Mouse (Mus musculus) embryo, embryonic 9.5 days (tissue): ENCODE measurements around the gene Hecw2.

ENCODE experiments used
- DNase-seq: peaks from one replicate; pipeline ENCODE4 v3.0.0-alpha.2; 2017; ENCODE audit errors: extremely low spot score

Gene Hecw2

DNA sequence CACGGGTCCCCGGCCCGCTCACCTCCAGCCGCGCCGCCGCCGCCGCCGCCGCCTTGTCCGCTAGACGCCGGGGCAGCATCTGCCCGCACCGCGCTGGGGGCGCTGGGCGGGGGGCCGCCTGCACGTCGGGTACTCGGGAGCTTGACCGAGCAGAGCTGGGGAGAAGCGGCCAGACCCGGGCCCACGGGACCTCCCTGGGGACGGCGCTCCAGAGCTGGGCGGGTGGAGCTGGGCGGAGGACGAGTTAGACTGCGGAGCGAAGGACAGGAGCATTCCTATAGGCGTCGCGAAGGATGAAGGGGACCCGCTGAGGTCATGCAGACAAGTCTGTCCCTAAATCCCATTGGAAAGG, at the start of gene Hecw2:
TSS of gene Hecw2 (minus strand) at position 215 of the 352 bp plus-strand sequence.
- peak; percentile 75 for DNase-seq

DNA sequence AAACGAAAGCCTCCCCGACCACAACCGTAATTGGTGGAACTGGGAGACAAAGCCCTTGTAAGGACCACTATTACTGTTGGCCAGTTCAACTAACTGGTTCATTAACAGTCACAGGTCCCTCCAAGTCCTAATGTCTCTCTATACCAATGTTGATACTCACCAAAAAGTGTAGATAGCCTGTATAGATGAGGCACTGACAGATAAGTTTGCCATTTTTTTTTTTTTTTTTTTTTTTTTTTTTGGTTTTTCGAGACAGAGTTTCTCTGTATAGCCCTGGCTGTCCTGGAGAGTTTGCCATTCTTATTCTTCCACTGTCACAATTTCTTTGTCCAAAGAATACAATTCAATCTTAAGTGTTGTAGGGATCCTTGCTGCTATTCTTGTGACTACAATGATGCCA, 47.8 kb upstream of the Hecw2 start:
- DNase-seq, result no peak

DNA sequence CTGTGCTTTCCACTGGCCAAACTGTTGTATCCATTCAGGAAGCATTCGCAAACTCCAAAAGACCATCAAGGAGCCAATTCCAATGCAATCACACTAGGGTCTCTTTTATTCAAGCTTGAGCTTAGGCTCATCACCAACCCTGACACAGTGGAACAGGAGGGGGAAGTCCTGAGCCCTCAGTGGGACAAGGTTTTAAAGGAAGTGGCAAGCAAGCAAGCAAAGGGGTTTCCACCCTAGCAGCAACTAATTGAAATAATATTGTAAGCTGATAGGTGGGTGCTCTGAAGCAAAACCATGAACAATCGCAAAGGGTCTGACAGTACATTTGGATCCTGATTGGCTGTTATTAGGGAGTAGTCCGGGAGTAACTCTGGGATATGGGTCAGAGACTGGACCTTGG, 25.3 kb upstream of the Hecw2 start:
- DNase-seq, result no peak

DNA sequence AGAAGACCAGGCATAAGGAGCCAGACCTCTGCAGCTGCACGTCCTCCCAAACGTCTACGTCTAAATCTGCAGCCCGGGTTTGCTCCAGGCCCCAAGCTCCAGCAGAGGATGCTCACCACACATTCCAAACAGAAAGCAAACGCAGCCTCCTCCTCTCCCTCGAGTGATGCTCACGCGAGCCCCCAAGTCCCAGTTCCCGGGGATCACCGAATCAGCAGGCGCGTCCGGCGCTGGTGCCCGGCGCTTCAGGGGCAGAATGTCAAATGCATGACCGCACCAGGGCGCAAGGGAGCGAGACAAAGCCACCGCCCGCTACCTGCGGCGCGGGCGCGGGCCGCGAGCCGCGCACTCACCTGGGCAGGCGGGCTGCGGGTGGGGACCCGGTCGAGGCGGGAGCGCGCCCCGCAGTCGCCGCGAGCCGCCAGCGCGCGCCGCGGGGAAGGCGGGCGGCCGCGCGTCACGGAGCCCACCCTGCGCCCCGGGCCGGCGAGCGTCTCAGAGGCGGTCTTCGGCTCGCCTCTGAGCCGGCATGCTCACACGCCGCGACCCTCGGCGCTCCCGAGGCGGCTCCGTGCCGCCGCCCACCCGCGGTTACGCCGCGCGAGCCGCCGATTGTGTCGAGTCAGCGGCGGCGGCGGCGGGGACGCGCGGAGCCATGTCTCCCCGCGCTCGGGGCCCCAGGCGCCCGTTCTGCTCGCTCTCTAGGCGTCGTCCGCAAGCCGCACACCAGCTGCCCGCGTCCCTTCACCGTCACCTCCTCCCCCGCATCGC, 600 bp downstream of the Hecw2 start:
- peak; percentile 80 for DNase-seq

DNA sequence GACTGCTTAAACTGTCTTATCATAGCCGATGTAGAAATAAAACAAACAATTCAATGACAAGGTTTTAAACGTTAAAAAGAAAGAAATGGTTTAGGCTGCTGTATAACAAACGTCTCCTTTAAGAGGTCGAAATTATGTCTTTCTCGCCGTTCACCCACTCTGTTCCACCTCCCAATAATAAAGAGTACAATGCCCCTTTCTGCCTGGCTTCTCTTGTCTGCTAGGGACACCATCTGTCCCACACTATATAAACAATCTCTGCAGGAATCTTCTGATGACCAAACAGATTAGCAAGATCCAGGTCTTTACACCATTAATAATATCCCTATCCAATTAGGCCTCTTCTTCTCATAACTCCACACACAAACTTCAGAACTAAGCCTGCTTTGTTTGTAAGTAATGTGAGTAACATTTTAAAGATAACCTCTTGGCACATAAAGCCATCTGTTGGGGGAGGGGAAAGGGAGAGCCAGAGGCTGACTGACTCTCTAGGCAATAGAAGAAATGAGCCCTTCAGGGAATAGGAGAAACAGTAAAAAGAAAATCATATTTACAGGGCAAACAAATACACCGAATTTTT, 1.7 kb downstream of the Hecw2 start:
- DNase-seq, result peak; percentile 34

DNA sequence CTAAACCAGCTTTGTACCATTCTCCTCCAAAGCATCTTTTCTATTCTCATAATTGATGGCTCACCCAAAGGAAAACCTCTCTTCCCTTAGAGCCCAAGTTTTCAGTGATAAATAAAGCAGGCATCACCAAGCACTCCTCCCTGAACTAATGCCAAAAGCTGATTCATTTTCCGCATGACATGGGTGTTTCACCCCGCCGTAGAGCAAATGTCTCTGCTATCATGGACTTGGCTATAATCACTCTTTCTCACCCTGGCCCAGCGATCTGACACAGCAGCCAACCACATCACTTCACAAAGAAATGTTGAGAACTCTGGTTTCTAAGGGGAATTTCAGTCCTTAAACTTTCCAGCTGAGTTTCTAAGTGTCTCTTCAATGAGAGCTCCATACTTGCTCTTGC, 7.4 kb downstream of the Hecw2 start:
- DNase-seq, result no peak

DNA sequence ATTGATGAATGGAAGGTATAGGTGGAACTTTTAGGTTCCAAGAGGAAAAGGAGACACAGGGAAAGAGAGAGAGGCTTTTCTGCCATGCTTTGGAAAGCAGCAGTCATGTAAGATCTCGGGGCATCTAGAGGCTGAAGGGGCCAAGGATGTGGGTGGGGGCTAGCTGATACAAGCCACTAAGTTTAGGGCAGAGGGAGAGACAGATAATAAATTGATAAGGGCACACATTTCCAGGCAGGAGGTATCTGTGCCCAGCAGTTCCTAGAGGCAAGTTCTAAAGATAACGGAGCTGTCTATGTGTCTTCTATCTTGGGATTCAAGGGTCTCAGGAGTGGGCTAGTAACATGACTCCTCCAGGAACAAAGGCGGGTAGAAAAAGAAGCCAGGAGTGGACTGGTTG, 8.6 kb downstream of the Hecw2 start:
- no peak for DNase-seq

DNA sequence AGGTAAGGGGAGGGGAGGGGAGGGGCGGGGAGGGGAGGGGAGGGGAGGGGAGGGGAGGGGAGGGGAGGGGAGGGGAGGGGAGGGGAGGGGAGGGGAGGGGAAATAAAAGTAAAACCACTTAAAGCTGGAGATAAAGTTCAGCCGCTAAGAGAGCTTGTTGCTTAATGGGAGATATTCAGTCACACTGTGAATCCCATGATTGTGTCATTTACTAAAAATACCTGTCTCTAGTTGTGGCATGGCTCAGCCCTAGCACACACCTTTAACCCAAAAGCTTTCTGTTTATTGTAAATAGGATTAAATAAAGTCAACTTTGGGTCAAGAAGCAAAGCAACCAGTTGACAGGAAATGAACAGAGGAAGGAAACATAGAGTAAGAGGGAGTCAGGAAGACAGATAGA, 14.3 kb downstream of the Hecw2 start:
- no peak for DNase-seq

DNA sequence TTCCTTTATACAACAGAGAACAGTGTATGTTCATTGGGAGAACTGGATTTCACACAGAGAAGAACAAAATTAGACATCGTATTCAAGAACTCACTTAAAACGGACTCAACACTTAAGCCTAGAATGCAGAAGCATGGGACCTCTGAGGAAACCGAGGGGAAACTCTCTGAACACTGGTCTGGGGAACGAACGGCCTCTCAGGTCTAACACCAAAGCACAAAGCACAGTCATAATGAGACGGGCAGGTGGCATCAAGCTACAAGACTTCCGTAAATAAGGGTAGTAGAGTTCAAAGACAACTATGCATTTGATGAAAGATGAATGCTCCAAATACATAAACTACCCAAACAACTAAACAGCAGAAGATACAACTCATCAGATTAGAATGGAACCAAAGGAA, 15.8 kb downstream of the Hecw2 start:
- DNase-seq, result no peak

DNA sequence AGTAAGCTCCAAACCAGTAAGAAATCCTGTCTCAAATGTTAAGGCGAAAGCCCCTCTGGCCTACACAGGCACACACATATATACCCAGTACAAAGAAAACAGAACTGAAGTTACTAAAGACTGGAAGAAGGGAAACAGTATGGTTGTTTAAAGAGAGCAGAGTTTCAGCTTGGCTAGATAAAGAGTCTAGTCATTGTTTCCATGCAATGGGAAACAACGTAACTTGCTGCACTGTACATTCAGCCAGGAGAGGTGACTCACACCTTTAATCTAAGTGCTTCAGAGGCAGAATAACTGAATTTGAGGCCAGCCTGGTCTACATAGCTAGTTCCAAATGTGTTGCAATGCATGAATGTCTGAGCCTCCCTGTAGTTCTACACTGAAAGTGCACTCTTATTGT, 18.4 kb downstream of the Hecw2 start:
- DNase-seq, result no peak

DNA sequence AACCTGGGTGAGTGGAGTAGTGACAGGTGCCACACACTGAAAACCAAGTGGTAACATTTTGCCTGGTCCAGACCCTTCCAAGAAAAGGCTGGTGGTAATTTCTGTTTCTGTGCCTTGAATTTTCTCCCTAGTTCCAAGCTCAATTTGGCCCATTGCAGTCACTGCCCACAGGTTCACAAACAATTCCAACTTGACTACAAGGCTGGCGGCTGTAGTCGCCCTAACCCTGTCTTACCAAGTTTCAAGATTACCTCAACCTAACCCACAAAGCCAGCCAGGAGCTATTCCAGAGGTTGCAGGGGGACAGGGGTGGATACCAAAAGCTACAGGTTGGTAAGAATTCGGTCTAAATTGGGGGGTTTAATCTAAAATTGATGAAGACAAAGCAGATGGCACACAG, 27.0 kb downstream of the Hecw2 start:
- no peak for DNase-seq

DNA sequence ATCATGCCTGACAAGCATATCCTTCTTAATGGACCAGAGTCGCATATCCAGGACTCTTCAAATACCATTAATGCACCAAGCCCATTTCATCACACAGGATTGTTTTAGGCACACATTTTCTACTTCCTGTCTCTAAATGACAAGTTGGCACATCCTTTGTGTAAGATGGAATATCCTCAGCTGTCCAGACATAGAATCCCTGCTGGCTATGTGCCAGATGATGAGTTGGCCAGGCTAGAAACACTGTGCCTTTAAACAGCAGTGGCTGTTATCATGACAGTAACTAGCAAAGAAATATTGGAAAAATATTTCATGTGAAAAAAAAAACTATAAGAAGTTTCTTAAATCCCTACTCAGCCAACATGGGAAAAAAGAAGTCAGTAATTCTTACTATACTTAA, 35.4 kb downstream of the Hecw2 start:
- DNase-seq, result no peak

DNA sequence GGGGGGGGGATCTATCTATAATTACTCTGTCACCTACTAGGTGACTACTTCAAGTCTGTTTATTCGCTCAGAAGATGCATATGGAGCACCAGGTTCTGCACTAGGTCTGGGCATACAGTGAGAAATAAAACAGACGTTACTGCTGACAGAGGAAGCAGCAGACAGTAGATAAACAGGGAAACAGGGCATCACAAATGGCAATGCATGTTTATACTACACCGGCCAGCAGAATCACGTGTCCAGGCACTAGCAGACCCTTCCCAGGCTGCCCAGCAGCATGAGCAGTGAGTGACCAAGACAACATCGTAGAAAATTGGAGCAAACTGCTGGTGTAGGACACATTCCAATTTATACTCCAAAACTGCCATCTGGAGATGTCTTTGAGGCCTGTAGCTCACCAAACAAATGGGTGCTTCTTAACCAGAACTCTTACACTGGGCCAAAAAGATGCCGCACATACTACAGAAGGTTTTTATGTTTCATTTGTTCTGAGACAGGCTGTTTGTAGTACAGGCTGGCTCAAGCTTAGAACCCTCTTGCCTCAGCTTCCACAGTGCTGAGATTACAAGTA, 41.7 kb downstream of the Hecw2 start:
- no peak for DNase-seq

DNA sequence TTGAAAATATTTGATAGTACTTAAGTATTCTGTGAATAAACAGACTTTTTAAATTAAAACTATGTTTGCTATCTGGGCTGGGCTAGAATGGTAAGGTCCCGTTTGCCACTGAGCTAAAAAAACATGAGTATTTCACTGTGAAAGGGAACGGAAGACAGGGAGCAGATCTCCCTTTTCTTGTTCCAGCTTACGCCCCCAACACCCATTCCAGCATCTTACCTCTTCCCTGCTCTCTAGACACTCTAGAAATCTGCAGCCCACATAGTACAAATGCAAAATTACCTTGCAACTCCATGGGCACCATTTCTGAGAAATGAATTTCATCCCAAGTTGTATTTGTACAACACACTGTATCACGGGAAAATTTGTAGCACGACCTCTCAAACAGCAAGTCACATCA, 49.9 kb downstream of the Hecw2 start:
- no peak for DNase-seq

DNA sequence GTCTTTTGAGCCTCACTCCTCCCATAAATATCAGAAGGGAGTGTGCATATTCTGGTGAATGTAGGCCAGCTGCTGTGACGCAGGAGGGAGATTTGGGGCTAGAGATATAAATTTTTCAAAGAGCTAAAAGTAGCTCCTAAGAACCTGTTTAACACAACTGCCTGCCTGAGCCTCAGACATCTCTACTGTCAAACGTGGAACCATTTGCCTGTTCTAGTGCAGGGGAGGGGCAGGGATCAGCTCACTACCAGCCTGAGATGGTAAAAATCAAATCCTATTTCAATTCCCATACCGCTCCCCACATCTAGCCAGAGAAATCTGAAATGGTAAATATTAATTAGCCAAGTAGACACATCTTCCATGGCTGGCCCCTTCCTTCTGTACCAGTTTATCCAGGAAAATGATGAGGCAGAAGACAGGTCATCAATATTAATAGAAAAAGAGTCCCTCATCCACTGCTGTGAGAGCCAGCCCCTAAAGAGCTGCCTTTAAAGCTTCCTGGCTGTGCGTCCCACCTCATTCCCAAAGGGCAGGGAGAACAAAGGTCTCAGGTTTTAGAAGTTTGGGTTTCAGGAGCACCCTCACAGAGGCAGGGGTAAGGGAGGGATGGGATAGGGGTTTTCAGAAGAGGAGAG, 61.0 kb downstream of the Hecw2 start:
- no peak for DNase-seq

DNA sequence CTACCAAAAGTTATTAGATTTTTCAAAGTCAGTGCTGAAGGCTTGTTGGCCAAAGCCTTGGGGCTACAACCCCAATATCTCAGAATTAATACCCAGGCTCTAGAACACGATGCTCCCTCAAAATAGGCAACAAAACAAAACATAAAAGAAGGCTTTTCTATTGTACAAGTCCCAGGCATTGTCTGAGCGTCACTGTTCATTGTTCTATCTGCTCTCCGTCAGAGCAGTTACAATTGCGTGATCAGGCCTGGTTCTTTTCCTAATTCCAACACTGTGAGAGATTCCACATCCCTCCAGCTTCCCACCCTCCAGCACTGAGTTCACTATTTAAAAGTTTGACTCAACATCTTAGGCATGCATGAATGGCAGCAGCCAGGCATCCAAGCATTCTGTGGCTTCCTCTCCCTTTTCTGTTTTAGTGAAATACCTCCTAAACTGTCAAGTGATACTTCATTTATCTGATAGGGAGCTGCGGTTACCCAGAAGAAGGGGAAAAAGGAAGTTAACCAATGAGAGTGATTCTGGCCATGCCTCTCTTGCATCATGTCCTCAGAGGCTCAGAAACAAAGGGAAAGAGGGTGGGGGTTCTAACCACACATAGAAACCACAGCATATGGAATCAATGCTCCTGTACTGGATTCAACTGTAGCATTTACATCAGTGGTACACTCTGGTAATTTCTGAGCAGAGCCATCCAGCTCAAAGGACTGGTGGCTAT, 66.1 kb downstream of the Hecw2 start:
- no peak for DNase-seq

DNA sequence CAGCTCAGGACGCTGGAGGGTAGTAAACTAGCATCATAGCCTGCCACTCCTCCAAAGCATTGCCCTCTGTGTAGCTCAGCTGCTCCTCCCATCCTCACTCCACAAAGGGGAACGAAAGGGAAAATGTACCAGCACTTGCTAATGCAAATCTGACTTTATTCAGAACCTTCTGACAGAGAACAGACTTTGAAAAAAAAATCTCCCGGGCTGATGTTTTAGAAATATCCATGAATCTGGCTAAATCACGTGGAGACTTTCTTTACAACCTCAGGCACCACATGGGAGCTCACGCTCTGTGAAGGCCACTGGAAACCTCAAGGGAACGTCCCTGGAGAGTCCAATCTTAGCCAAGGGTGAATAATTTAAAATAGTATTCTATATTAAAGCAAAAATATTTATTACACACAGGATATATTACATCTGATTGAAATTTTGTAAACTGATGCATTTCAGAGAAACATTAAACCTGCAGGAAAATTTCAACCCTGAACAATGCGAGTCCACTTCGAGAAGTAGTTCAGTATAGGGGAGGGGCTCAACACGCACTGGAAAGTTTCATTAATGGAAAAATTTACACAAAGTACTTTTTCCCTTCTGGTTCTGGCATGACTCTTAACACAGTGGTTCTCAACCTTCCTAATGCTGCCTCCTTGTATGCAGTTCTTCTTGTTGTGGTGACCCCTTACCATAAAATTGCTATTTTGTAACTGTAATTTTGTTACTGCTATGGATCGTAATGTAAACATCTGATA, 67.8 kb downstream of the Hecw2 start:
- no peak for DNase-seq

DNA sequence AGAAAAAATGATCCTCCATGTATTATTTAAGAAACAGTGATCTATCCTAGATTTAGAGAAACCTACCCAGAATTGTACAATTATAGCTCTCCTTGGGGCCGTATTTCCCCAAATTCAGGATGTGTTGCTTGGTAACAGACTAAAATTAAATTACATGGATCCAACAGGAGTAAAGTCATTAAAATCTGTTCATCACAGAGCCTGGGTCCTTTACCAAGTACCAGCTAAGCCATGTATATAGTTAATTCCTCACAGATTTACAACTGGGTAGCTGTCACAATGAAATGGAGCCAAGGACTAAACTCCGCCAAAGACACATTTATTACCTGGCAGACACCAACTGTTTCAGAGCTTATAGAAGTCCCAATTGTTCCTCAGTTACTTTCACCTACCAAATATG, 72.4 kb downstream of the Hecw2 start:
- no peak for DNase-seq

DNA sequence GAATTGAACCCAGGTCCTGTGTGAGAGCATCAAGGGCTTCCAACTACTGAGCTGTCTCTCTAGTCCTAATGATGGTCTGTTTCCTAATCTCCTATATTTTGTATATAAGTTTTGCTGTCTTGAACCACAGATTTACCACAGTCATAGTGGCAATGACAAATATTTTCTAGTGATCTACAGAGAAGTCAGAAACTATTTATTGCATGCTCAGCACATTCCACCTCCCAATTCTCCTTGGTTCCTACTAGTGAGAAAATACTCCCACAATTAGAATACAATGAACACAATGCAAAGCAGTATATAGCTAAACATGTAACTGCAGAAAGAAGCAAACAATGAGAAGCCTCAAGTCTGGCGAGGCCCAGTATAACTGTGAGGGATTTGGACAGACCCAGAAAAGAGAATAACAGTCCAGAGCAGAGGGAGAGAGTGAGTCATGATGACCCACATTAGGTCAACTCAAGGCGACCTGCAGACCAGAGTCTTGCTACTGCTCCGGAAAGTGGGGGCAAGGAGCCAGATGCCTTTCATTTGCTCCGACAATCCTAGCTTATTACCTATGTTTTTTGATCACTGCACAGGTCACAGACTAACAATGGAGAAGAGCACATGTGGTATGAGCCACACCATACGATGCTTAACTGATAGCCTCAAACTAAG, 73.8 kb downstream of the Hecw2 start:
- DNase-seq, result no peak

DNA sequence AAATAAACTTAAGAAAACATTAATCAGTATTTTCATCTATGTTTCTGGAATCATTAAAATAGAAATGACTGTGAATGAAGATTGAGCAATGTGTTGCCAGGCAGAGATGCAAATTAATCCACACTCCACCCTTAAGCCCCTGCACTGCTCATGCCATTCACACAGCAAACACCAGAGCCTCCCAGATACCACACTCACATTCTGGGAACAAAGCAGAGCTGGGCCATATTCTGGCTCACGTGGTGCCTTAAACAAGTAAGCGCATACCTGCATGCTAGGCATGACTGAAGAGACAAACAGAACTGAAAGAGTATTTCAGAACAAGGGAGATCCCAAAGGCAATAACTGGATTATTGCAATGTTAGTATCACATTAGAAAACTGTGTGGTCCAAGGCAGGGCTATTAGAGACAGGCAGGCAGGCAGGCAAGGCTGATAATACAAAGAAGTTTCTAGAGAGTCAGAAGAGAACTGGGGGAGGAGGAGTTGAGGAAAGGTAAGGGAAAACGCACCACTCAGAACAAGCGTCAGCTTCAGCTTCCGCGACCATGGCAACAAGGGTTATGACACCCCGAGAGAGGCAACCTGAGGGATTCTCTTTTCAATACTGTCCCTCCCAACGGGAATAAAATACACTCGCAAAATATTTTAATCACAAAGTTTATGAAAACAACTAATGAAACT, 75.2 kb downstream of the Hecw2 start:
- no peak for DNase-seq
